Mouse (Mus musculus): Measurements from ENCODE around the gene Ltbp3. TPM values are rescaled to one million over a fixed set of nuclear protein-coding genes. Genes with fewer than 3 reads are reported as not detected.

Ltbp3 gene
- total and polyA plus RNA-seq, 3 experiments: 0.51 TPM; not detected in 2

GRCm38 (mm10) chr19:5693801-5694200 is 46.9 kb upstream of the Ltbp3 start:
- no peak overlapping the region for H3K27ac ChIP-seq (ENCODE audit: insufficient read depth, low read depth)
- peaks cover 29 to 46% of the 10 kb centered on the region in 2 experiments for H3K4me1 ChIP-seq (ENCODE audit: control insufficient read depth in 1 of 2, insufficient read depth in 2 of 2)
- peaks cover 48 to 83% of the 10 kb centered on the region in 2 experiments for H3K36me3 ChIP-seq (replicated peaks in 1 of 2; ENCODE audit: control insufficient read depth in 1 of 2, insufficient read depth in 1 of 2, low read length in 1 of 2)
- H3K27me3 ChIP-seq (replicated peaks): no peaks in the 10 kb centered on the region
- dilution Hi-C loops (cut with MboI; ENCODE audit: extremely low pct_ligation_motif_present, extremely low pct_unique_long_range_greater_than_20kb, low sequenced_read_pairs): no loop called here
- no peak overlapping the region for H3K4me2 ChIP-seq (ENCODE audit: insufficient read depth, low read depth, poor library complexity, severe bottlenecking)
- no peak for DNase-seq (ENCODE audit: extremely low read depth)
- H3K9me3 ChIP-seq (replicated peaks; ENCODE audit: low read length): no peaks in the 10 kb centered on the region
- H3K4me3 ChIP-seq (replicated peaks in 1 of 3; ENCODE audit: low read depth in 2 of 3, low read length in 2 of 3, poor library complexity in 1 of 3): no peak overlapping the region
- H3K9ac ChIP-seq (ENCODE audit: insufficient read depth, low read depth): no peak overlapping the region
- H3K79me2 ChIP-seq (replicated peaks; ENCODE audit: control insufficient read depth, extremely low read depth, insufficient read depth, poor library complexity, severe bottlenecking): peaks cover 23% of the 10 kb centered on the region
- in situ Hi-C loops (cut with MboI; ENCODE audit: low pct_ligation_motif_present, low pct_unique_long_range_greater_than_20kb, low sequenced_read_pairs): no loop called here
- TF ChIP-seq CHD2 (IDR thresholded peaks at IDR 0.05; ENCODE audit: low read length) (no peak), SIN3A (IDR thresholded peaks at IDR 0.05; ENCODE audit: low read length) (no peak), UBTF (IDR thresholded peaks at IDR 0.05; ENCODE audit: low read depth, low read length) (no peak), MYC (IDR thresholded peaks at IDR 0.05; ENCODE audit: low read depth, low read length) (no peak), ELF1 (IDR thresholded peaks at IDR 0.05; ENCODE audit: low read depth, low read length) (no peak), ZMIZ1 (IDR thresholded peaks at IDR 0.05; ENCODE audit: low read depth, low read length) (no peak), RAD21 (IDR thresholded peaks at IDR 0.05; ENCODE audit: low read depth, low read length) (no peak), E2F4 (IDR thresholded peaks at IDR 0.05; ENCODE audit: insufficient replicate concordance, low read depth, low read length) (no peak), NELFE (IDR thresholded peaks at IDR 0.05; ENCODE audit: low read depth, low read length) (no peak), ZNF384 (IDR thresholded peaks at IDR 0.05; ENCODE audit: low read depth, low read length) (no peak), HCFC1 (IDR thresholded peaks at IDR 0.05; ENCODE audit: low read depth, low read length) (no peak)

GRCm38 (mm10) chr19:5695849-5696462 is 44.7 kb upstream of the Ltbp3 start:
- Histone ChIP-seq H3K79me2 (replicated peaks; ENCODE audit: control insufficient read depth, extremely low read depth, insufficient read depth, poor library complexity, severe bottlenecking) (peaks cover 12% of the 10 kb centered on the region), H3K9me3 (replicated peaks; ENCODE audit: low read length) (no peaks in the 10 kb centered on the region), H3K36me3 (replicated peaks in 1 of 2; ENCODE audit: control insufficient read depth in 1 of 2, insufficient read depth in 1 of 2, low read length in 1 of 2) (peaks cover 63 to 98% of the 10 kb centered on the region in 2 experiments), H3K9ac (ENCODE audit: insufficient read depth, low read depth) (no peak overlapping the region; the same call in 1 of the 2 replicates), H3K4me1 (ENCODE audit: control insufficient read depth in 1 of 2, insufficient read depth in 2 of 2) (peaks cover 21 to 37% of the 10 kb centered on the region in 2 experiments), H3K4me3 (replicated peaks in 1 of 3; ENCODE audit: low read depth in 2 of 3, low read length in 2 of 3, poor library complexity in 1 of 3) (peak overlapping the region in 1 of 3 experiments; percentile 46), H3K27ac (ENCODE audit: insufficient read depth, low read depth) (peak overlapping the region; percentile 50), H3K27me3 (replicated peaks) (no peaks in the 10 kb centered on the region), H3K4me2 (ENCODE audit: insufficient read depth, low read depth, poor library complexity, severe bottlenecking) (peak overlapping the region; percentile 47; the same call in 1 of the 2 replicates)
- in situ Hi-C loops (cut with MboI; ENCODE audit: low pct_ligation_motif_present, low pct_unique_long_range_greater_than_20kb, low sequenced_read_pairs) (no loop called here), dilution Hi-C loops (cut with MboI; ENCODE audit: extremely low pct_ligation_motif_present, extremely low pct_unique_long_range_greater_than_20kb, low sequenced_read_pairs) (no loop called here)
- TF ChIP-seq ELF1 (IDR thresholded peaks at IDR 0.05; ENCODE audit: low read depth, low read length): no peak
- no peak for TF ChIP-seq NELFE (IDR thresholded peaks at IDR 0.05; ENCODE audit: low read depth, low read length)
- TF ChIP-seq GABPA (IDR thresholded peaks at IDR 0.05; ENCODE audit: insufficient replicate concordance, low read depth, low read length): no peak
- TF ChIP-seq USF2 (conservative IDR thresholded peaks at IDR 0.05; ENCODE audit: low read depth, low read length): no peak
- peak; percentile 97 for TF ChIP-seq BHLHE40 (IDR thresholded peaks at IDR 0.05; ENCODE audit: low read depth, low read length)
- peak; percentile 43; the same call in 1 of the 2 replicates for TF ChIP-seq NRF1 (IDR thresholded peaks at IDR 0.05; ENCODE audit: low read depth, low read length)
- TF ChIP-seq SIN3A (IDR thresholded peaks at IDR 0.05; ENCODE audit: low read length): peak; percentile 65; the same call in 1 of the 2 replicates
- TF ChIP-seq POLR2A (IDR thresholded peaks at IDR 0.05; ENCODE audit: low read depth, low read length): peak; percentile 33; the same call in 1 of the 2 replicates
- peak; percentile 74 for TF ChIP-seq MXI1 (IDR thresholded peaks at IDR 0.05; ENCODE audit: low read depth, low read length)
- TF ChIP-seq MAX (IDR thresholded peaks at IDR 0.05; ENCODE audit: low read length): no peak; the same call in 1 of the 2 replicates
- peak; percentile 47 for TF ChIP-seq ETS1 (conservative IDR thresholded peaks at IDR 0.05; ENCODE audit: low read depth, low read length)
- no peak for TF ChIP-seq MYC (IDR thresholded peaks at IDR 0.05; ENCODE audit: low read depth, low read length)
- no peak for TF ChIP-seq KAT2A (IDR thresholded peaks at IDR 0.05; ENCODE audit: insufficient replicate concordance, low read length)
- no peak for TF ChIP-seq TBP (conservative IDR thresholded peaks at IDR 0.05; ENCODE audit: low read depth, low read length)
- no peak for TF ChIP-seq MAFK (IDR thresholded peaks at IDR 0.05; ENCODE audit: insufficient replicate concordance, low read length)
- peak; percentile 14; the same call in 1 of the 2 replicates for TF ChIP-seq TCF12 (IDR thresholded peaks at IDR 0.05; ENCODE audit: low read depth, low read length)
- TF ChIP-seq RAD21 (IDR thresholded peaks at IDR 0.05; ENCODE audit: low read depth, low read length): no peak
- no peak for TF ChIP-seq JUND (conservative IDR thresholded peaks at IDR 0.05; ENCODE audit: low read depth, low read length)
- TF ChIP-seq RCOR1 (conservative IDR thresholded peaks at IDR 0.05; ENCODE audit: low read depth, low read length): no peak
- no peak for TF ChIP-seq ZKSCAN1 (IDR thresholded peaks at IDR 0.05; ENCODE audit: borderline replicate concordance, low read depth, low read length)
- DNase-seq (ENCODE audit: extremely low read depth): peak; percentile 77

Data from CH12.LX (cell line).